Comparison of ENCODE assay signal across 8 mouse cellular contexts in genomic region chr3:106547924-106548539, GRCm38 (mm10). TPM values are rescaled to one million over a fixed set of nuclear protein-coding genes. Genes with fewer than 3 reads are reported as not detected.
DNase-seq lines count a peak whose midpoint lies in the region; ATAC-seq and TF ChIP-seq lines count a peak whose summit lies in the region.

No protein-coding gene starts in this region.

- no peak for TF ChIP-seq CTCF in layer of hippocampus, adult 2 months (conservative IDR thresholded peaks at IDR 0.05)

- H3K9ac ChIP-seq in heart, embryonic 16.5 days (ENCODE audit: low read length), result peak overlapping the region; percentile 92
- peak overlapping the region; percentile 77 for H3K9ac ChIP-seq in limb, embryonic 15.5 days

- H3K27me3 ChIP-seq in embryonic facial prominence, embryonic 10.5 days (replicated peaks; ENCODE audit: low read depth, poor library complexity, severe bottlenecking), result no peaks in the 10 kb centered on the region
- H3K27me3 ChIP-seq in heart, embryonic 16.5 days (ENCODE audit: control insufficient read depth, insufficient read depth, low read length), result no peaks in the 10 kb centered on the region
- H3K27me3 ChIP-seq in limb, embryonic 15.5 days, result no peaks in the 10 kb centered on the region

- peaks cover 24% of the 10 kb centered on the region for H3K4me1 ChIP-seq in embryonic facial prominence, embryonic 10.5 days
- H3K4me1 ChIP-seq in heart, embryonic 16.5 days (ENCODE audit: control insufficient read depth, insufficient read depth, low read length), result peaks cover 10% of the 10 kb centered on the region
- peaks cover 9% of the 10 kb centered on the region for H3K4me1 ChIP-seq in limb, embryonic 15.5 days

- H3K4me2 ChIP-seq in heart, embryonic 16.5 days (ENCODE audit: low read depth, low read length), result peak overlapping the region; percentile 72
- peak overlapping the region; percentile 53 for H3K4me2 ChIP-seq in limb, embryonic 15.5 days

- WGBS in embryonic facial prominence, embryonic 10.5 days, result under 1% methylated on average over 27 of the region's 27 CpGs
- under 1% methylated on average over 27 of the region's 27 CpGs for WGBS in heart, embryonic 16.5 days
- 0% methylated on average over 27 of the region's 27 CpGs for WGBS in limb, embryonic 15.5 days

- peak; percentile 37 for ATAC-seq in heart, embryonic 16.5 days (replicated peaks; ENCODE audit: extremely low read depth, insufficient read depth, low FRiP score)
- no peak for ATAC-seq in limb, embryonic 15.5 days (ENCODE audit: insufficient number of reproducible peaks, low FRiP score, low TSS enrichment, low read depth)
- ATAC-seq in monocyte, adult 5-6 weeks (replicated peaks; ENCODE audit: insufficient number of reproducible peaks, low FRiP score, low TSS enrichment, poor library complexity, severe bottlenecking), result peak; percentile 71

- DNase-seq in layer of hippocampus, adult 2 months (ENCODE audit: low spot score in 2 of 2), result peak in 1 of 2 experiments; percentile 21
- DNase-seq in layer of hippocampus, postnatal 14 days (ENCODE audit: low spot score in 2 of 2), result no peak
- no peak for DNase-seq in embryonic facial prominence, embryonic 10.5 days (ENCODE audit: low spot score)
- no peak for DNase-seq in urinary bladder, postnatal 4 days (ENCODE audit: low spot score in 2 of 2)
- DNase-seq in cerebellum, adult 11 months, result no peak

- H3K27ac ChIP-seq in layer of hippocampus, adult 2 months, result peak overlapping the region; percentile 95
- H3K27ac ChIP-seq in embryonic facial prominence, embryonic 10.5 days (replicated peaks), result peak overlapping the region; percentile 95
- peak overlapping the region; percentile 95 for H3K27ac ChIP-seq in heart, embryonic 16.5 days (ENCODE audit: low read length)
- H3K27ac ChIP-seq in limb, embryonic 15.5 days, result peak overlapping the region; percentile 99

- peak overlapping the region; percentile 88 for H3K4me3 ChIP-seq in layer of hippocampus, adult 2 months
- peak overlapping the region; percentile 86 for H3K4me3 ChIP-seq in embryonic facial prominence, embryonic 10.5 days
- H3K4me3 ChIP-seq in heart, embryonic 16.5 days (ENCODE audit: low read length), result peak overlapping the region; percentile 71
- peak overlapping the region; percentile 89 for H3K4me3 ChIP-seq in limb, embryonic 15.5 days

- H3K9me3 ChIP-seq in embryonic facial prominence, embryonic 10.5 days, result no peaks in the 10 kb centered on the region
- H3K9me3 ChIP-seq in heart, embryonic 16.5 days (replicated peaks; ENCODE audit: control insufficient read depth, low read length), result no peaks in the 10 kb centered on the region
- H3K9me3 ChIP-seq in limb, embryonic 15.5 days, result no peaks in the 10 kb centered on the region

- no peaks in the 10 kb centered on the region for H3K36me3 ChIP-seq in embryonic facial prominence, embryonic 10.5 days (replicated peaks)
- no peaks in the 10 kb centered on the region for H3K36me3 ChIP-seq in heart, embryonic 16.5 days (ENCODE audit: control insufficient read depth, insufficient read depth)
- peaks cover 10% of the 10 kb centered on the region; the same call in 1 of the 2 replicates for H3K36me3 ChIP-seq in limb, embryonic 15.5 days

RNA-seq across cellular contexts. Expression of gene Cept1, which starts 0.4 kb away (rescaled TPM):
- 10 to 100 TPM; 42.3 to 50.4 TPM for total RNA-seq in layer of hippocampus, adult 2 months (2021)
- 10 to 100 TPM; 35.5 to 40.2 TPM for total RNA-seq in layer of hippocampus, postnatal 14 days (2021)
- polyA plus RNA-seq in embryonic facial prominence, embryonic 10.5 days (2016; fragmentation: Nextera tagmentation; extraction: Ambion mirVana), result 39.5 and 40.8 TPM in 2 replicates
- polyA plus RNA-seq in heart, embryonic 16.5 days (2015; fragmentation: Nextera tagmentation; extraction: Ambion mirVana), result 34.8 and 35.1 TPM in 2 replicates
- 75.5 and 77.7 TPM in 2 replicates for polyA plus RNA-seq in limb, embryonic 15.5 days (2015; fragmentation: Nextera tagmentation; extraction: Ambion mirVana)
- 149 to 192 TPM (median 150 TPM) in 3 replicates for total RNA-seq in monocyte, adult 5-6 weeks (2017)

RNA-seq across cellular contexts. Expression of gene Dram2, which starts 0.4 kb away (rescaled TPM):
- 10 to 100 TPM; 34.7 to 37.2 TPM for total RNA-seq in layer of hippocampus, adult 2 months (2021)
- total RNA-seq in layer of hippocampus, postnatal 14 days (2021), result 10 to 100 TPM; 42.5 to 44.7 TPM
- polyA plus RNA-seq in embryonic facial prominence, embryonic 10.5 days (2016; fragmentation: Nextera tagmentation; extraction: Ambion mirVana), result 32.8 and 35.3 TPM in 2 replicates
- polyA plus RNA-seq in heart, embryonic 16.5 days (2015; fragmentation: Nextera tagmentation; extraction: Ambion mirVana), result 73.8 and 80.1 TPM in 2 replicates
- 62.3 and 67.4 TPM in 2 replicates for polyA plus RNA-seq in limb, embryonic 15.5 days (2015; fragmentation: Nextera tagmentation; extraction: Ambion mirVana)
- 95.3 to 127 TPM (median 113 TPM) in 3 replicates for total RNA-seq in monocyte, adult 5-6 weeks (2017)
